Mouse (Mus musculus) CH12.LX (cell line): Measurements from ENCODE around the gene Syt9.

ENCODE experiments used
- CTCF ChIP-seq, 2 experiments: IDR thresholded peaks in 1 of 2; conservative IDR thresholded peaks in 1 of 2; 2 replicates each; pipeline ENCODE4 v1.5.1; 2011 to 2012; ENCODE audit warnings: low read depth in 2 of 2, low read length in 2 of 2, improper control_type of control experiment in 1 of 2, inconsistent platforms in 1 of 2, mild to moderate bottlenecking in 1 of 2, moderate library complexity in 1 of 2
- EP300 ChIP-seq: IDR thresholded peaks from 2 replicates; pipeline ENCODE4 v1.6.1; 2011; ENCODE audit warnings: low read length, improper control_type of control experiment
- MAFK ChIP-seq: IDR thresholded peaks from 2 replicates; pipeline ENCODE4 v1.6.1; 2011; ENCODE audit warnings: low read length, improper control_type of control experiment; ENCODE audit not compliant: insufficient replicate concordance
- MAX ChIP-seq: IDR thresholded peaks from 2 replicates; pipeline ENCODE4 v1.6.1; 2011; ENCODE audit warnings: low read length, improper control_type of control experiment
- MAZ ChIP-seq: IDR thresholded peaks from 2 replicates; pipeline ENCODE4 v1.6.1; 2012; ENCODE audit warnings: low read depth, mild to moderate bottlenecking, inconsistent platforms, low read length, improper control_type of control experiment, moderate library complexity
- PAX5 ChIP-seq: IDR thresholded peaks from 2 replicates; pipeline ENCODE4 v1.6.1; 2012; ENCODE audit warnings: low read length, inconsistent platforms, mixed read lengths
- POLR2A ChIP-seq: IDR thresholded peaks from 2 replicates; pipeline ENCODE4 v1.6.1; 2011; ENCODE audit warnings: low read depth, mild to moderate bottlenecking, improper control_type of control experiment, low read length
- POLR2AphosphoS2 ChIP-seq: IDR thresholded peaks from 2 replicates; pipeline ENCODE4 v1.6.1; 2011; ENCODE audit warnings: low read depth, low read length, improper control_type of control experiment
- RCOR1 ChIP-seq: conservative IDR thresholded peaks from 2 replicates; pipeline ENCODE4 v1.6.1; 2012; ENCODE audit warnings: low read depth, mild to moderate bottlenecking, inconsistent platforms, low read length, improper control_type of control experiment
- UBTF ChIP-seq: IDR thresholded peaks from 2 replicates; pipeline ENCODE4 v1.6.1; 2012; ENCODE audit warnings: low read depth, mild to moderate bottlenecking, inconsistent platforms, low read length, improper control_type of control experiment, moderate library complexity
- USF1 ChIP-seq: IDR thresholded peaks from 2 replicates; pipeline ENCODE4 v1.6.1; 2014; ENCODE audit warnings: low read depth, mild to moderate bottlenecking, inconsistent platforms, low read length, improper control_type of control experiment

- TF ChIP-seq MAFK (no peak), EP300 (no peak), POLR2A (no peak), CTCF (conservative IDR thresholded peaks at IDR 0.05 in 1 of 2, IDR thresholded peaks at IDR 0.05 in 1 of 2; ENCODE audit: low read depth in 2 of 2, low read length in 2 of 2) (no peak), USF1 (no peak), MAZ (no peak), UBTF (no peak), POLR2AphosphoS2 (no peak), RCOR1 (no peak), PAX5 (no peak), MAX (no peak)
Measured at GRCm38 (mm10) chr7:107563727-107564126, 193.2 kb downstream of the Syt9 start.
